Mouse (Mus musculus): ENCODE measurements around the gene Syngr1.
A peak's percentile ranks its signal among the peaks of the same experiment; 100 is the strongest.

- peak; percentile 100 for TF ChIP-seq POLR2A (IDR thresholded peaks at IDR 0.05; ENCODE audit: low read depth, low read length)
- no peak for TF ChIP-seq CTCF (IDR thresholded peaks at IDR 0.05; ENCODE audit: borderline replicate concordance, insufficient read depth, low read length)
These were observed 7.8 kb upstream of the Syngr1 start for GRCm38 (mm10) chr15:80083276-80083731.

All from embryonic fibroblast, embryonic 13.5 days (primary cell).